Comparison of ENCODE assay signal across 14 mouse cellular contexts in the genomic region with DNA sequence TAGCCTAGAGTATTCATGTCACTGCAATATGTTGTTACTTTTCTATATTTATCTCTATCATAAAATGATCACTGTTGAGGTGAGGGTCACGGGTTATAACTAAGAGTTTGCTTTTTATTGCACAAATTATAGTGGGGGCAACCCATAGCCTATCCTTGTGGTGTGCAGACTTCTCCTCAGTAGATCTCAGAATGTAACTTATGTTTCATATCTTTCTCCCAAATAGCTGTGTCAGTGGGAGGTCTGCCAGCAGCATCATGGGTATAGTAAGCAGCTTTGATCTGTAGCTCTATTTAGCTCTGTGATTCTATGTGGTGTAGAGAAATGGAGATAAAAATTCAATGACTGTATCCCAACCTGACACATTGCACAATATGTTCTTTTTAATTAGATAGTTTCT.
DNase-seq lines count a peak whose midpoint lies in the region; ATAC-seq and TF ChIP-seq lines count a peak whose summit lies in the region.
"Had no signal": no experiment of that assay in that cellular context is flagged by ENCODE, and none has a peak within 500 bp of the region (broad histone marks: within the 10 kb centered on the region; RNA-seq: fewer than 3 reads in every experiment).

No protein-coding gene starts in this region.

- no peak for TF ChIP-seq POLR2A in cerebellum, adult 2 months (IDR thresholded peaks at IDR 0.05; ENCODE audit: borderline replicate concordance, insufficient read depth, low read length)

- 42% methylated on average over 1 of the region's 1 CpGs for WGBS in cerebellum, adult 2 months
- WGBS in kidney, embryonic 16.5 days, result 52% methylated on average over 1 of the region's 1 CpGs
- 44% methylated on average over 1 of the region's 1 CpGs for WGBS in lung, embryonic 14.5 days
- 37% methylated on average over 1 of the region's 1 CpGs for WGBS in lung, postnatal 0 days

- H3K4me3 ChIP-seq in cerebellum, adult 2 months (replicated peaks; ENCODE audit: insufficient read depth, low read depth, low read length), result no peak overlapping the region
- H3K4me3 ChIP-seq in kidney, embryonic 16.5 days (ENCODE audit: low read length), result no peak overlapping the region
- H3K4me3 ChIP-seq in lung, embryonic 14.5 days (ENCODE audit: low read depth, low read length), result no peak overlapping the region
- H3K4me3 ChIP-seq in lung, postnatal 0 days (ENCODE audit: low read depth, low read length), result no peak overlapping the region
- H3K4me3 ChIP-seq: liver, embryonic 12.5 days; midbrain, embryonic 10.5 days had no signal

- no peak overlapping the region for H3K27ac ChIP-seq in cerebellum, adult 2 months (ENCODE audit: insufficient read depth, low read length)
- no peak overlapping the region for H3K27ac ChIP-seq in kidney, embryonic 16.5 days (ENCODE audit: low read length)
- H3K27ac ChIP-seq in lung, embryonic 14.5 days (ENCODE audit: low read depth), result no peak overlapping the region
- no peak overlapping the region for H3K27ac ChIP-seq in lung, postnatal 0 days (ENCODE audit: low read length)
- H3K27ac ChIP-seq: liver, embryonic 12.5 days; midbrain, embryonic 10.5 days had no signal

- no peaks in the 10 kb centered on the region for H3K27me3 ChIP-seq in cerebellum, adult 2 months (ENCODE audit: control insufficient read depth, insufficient read depth, low read length)
- no peaks in the 10 kb centered on the region for H3K27me3 ChIP-seq in kidney, embryonic 16.5 days (ENCODE audit: insufficient read depth, low read length)
- H3K27me3 ChIP-seq in lung, embryonic 14.5 days (ENCODE audit: insufficient read depth, low read length), result no peaks in the 10 kb centered on the region
- no peaks in the 10 kb centered on the region for H3K27me3 ChIP-seq in lung, postnatal 0 days (replicated peaks; ENCODE audit: insufficient read depth, low read length)
- H3K27me3 ChIP-seq: liver, embryonic 12.5 days had no signal

- no peaks in the 10 kb centered on the region for H3K4me1 ChIP-seq in cerebellum, adult 2 months (ENCODE audit: control insufficient read depth, insufficient read depth, low read length)
- peaks cover 3% of the 10 kb centered on the region; the same call in 1 of the 2 replicates for H3K4me1 ChIP-seq in kidney, embryonic 16.5 days (ENCODE audit: insufficient read depth, low read length)
- no peaks in the 10 kb centered on the region for H3K4me1 ChIP-seq in lung, embryonic 14.5 days (ENCODE audit: insufficient read depth)
- no peaks in the 10 kb centered on the region for H3K4me1 ChIP-seq in lung, postnatal 0 days (ENCODE audit: insufficient read depth, low read depth, low read length)
- H3K4me1 ChIP-seq: liver, embryonic 12.5 days; midbrain, embryonic 10.5 days had no signal

- H3K36me3 ChIP-seq in kidney, embryonic 16.5 days (ENCODE audit: insufficient read depth, low read length), result no peaks in the 10 kb centered on the region
- no peaks in the 10 kb centered on the region for H3K36me3 ChIP-seq in lung, embryonic 14.5 days (ENCODE audit: insufficient read depth)
- no peaks in the 10 kb centered on the region for H3K36me3 ChIP-seq in lung, postnatal 0 days (ENCODE audit: insufficient read depth, low read length)
- H3K36me3 ChIP-seq: liver, embryonic 12.5 days; midbrain, embryonic 10.5 days had no signal

- TF ChIP-seq CTCF in cerebellum, adult 2 months (IDR thresholded peaks at IDR 0.05; ENCODE audit: borderline replicate concordance, insufficient read depth, low read depth, low read length), result no peak
- no peak for TF ChIP-seq CTCF in lung, embryonic 14.5 days (IDR thresholded peaks at IDR 0.05; ENCODE audit: low read depth)
- no peak for TF ChIP-seq CTCF in lung, postnatal 0 days (IDR thresholded peaks at IDR 0.05)

- intact Hi-C loops in heart, postnatal 25 days (cut with DNase I), result no loop called here

- ATAC-seq in kidney, embryonic 16.5 days (ENCODE audit: low FRiP score, low TSS enrichment), result peak; percentile 78
- ATAC-seq in lung, embryonic 14.5 days (ENCODE audit: insufficient read depth), result peak; percentile 73
- no peak for ATAC-seq in lung, postnatal 0 days
- ATAC-seq: hindbrain, embryonic 16.5 days; liver, embryonic 12.5 days had no signal

- DNase-seq in cerebellum, postnatal 10 days, result peak; percentile 18 to 19
- no peak for DNase-seq in cerebellum, adult 2 months
- DNase-seq in kidney, adult 9 months, result no peak
- DNase-seq in lung, embryonic 14.5 days, result peak; percentile 71
- no peak for DNase-seq in lung, postnatal 0 days (ENCODE audit: low spot score)
- DNase-seq in right cerebral cortex, postnatal 25 days, result peak; percentile 9
- no peak for DNase-seq in heart, postnatal 25 days (ENCODE audit: low spot score)
- DNase-seq: adrenal gland, postnatal 10 days; cerebellum, adult 9-11 months; gastrocnemius, postnatal 10 days had no signal

- no peak for TF ChIP-seq EP300 in lung, postnatal 0 days (IDR thresholded peaks at IDR 0.05)

- H3K4me2 ChIP-seq in kidney, embryonic 16.5 days (replicated peaks; ENCODE audit: low read depth, low read length), result no peak overlapping the region
- no peak overlapping the region for H3K4me2 ChIP-seq in lung, embryonic 14.5 days
- H3K4me2 ChIP-seq in lung, postnatal 0 days (replicated peaks; ENCODE audit: low read depth, low read length), result no peak overlapping the region
- H3K4me2 ChIP-seq: liver, embryonic 12.5 days had no signal

- no peaks in the 10 kb centered on the region for H3K9me3 ChIP-seq in kidney, embryonic 16.5 days (ENCODE audit: low read length)
- H3K9me3 ChIP-seq in lung, embryonic 14.5 days (ENCODE audit: low read depth, low read length), result no peaks in the 10 kb centered on the region
- no peaks in the 10 kb centered on the region for H3K9me3 ChIP-seq in lung, postnatal 0 days (ENCODE audit: low read length)
- H3K9me3 ChIP-seq: midbrain, embryonic 10.5 days had no signal

- H3K9ac ChIP-seq in kidney, embryonic 16.5 days (replicated peaks; ENCODE audit: low read length), result no peak overlapping the region
- H3K9ac ChIP-seq in lung, embryonic 14.5 days, result no peak overlapping the region
- no peak overlapping the region for H3K9ac ChIP-seq in lung, postnatal 0 days (replicated peaks; ENCODE audit: low read depth)
- H3K9ac ChIP-seq: liver, embryonic 12.5 days had no signal

Comparison
In these comparisons a context has a peak if more than half of its experiments do, and no peak if none do; other contexts are left out.
1. DNase-seq: peak in cerebellum, postnatal 10 days (2 of 2), lung, embryonic 14.5 days (single experiment) and right cerebral cortex, postnatal 25 days (single experiment); none in cerebellum, adult 2 months (0 of 2), kidney, adult 9 months (single experiment), lung, postnatal 0 days (single experiment) and heart, postnatal 25 days (single experiment).